Mouse (Mus musculus): ENCODE data around the gene Wrap53. TPM values are rescaled to one million over a fixed set of nuclear protein-coding genes. Genes with fewer than 3 reads are reported as not detected.

The Wrap53 gene
- total and polyA plus RNA-seq, 2 experiments from 2014 or later = 7.8 to 18.7 TPM

- no peak overlapping the region for H3K4me2 ChIP-seq (ENCODE audit: low read depth, low read length)
- no peak for ATAC-seq (ENCODE audit: insufficient read depth, low read depth)
- H3K27me3 ChIP-seq (ENCODE audit: control insufficient read depth, insufficient read depth, low read length) = peaks cover 5% of the 10 kb centered on the region; the same call in 1 of the 2 replicates
- 53% methylated on average over 4 of the region's 4 CpGs for WGBS
- H3K9me3 ChIP-seq (replicated peaks; ENCODE audit: control insufficient read depth, low read length) = no peaks in the 10 kb centered on the region
- H3K4me3 ChIP-seq (ENCODE audit: low read depth, low read length) = no peak overlapping the region
- DNase-seq (ENCODE audit: low spot score) = no peak
- H3K36me3 ChIP-seq (replicated peaks; ENCODE audit: control insufficient read depth, insufficient read depth, low read length) = no peaks in the 10 kb centered on the region
- no peak overlapping the region for H3K9ac ChIP-seq (replicated peaks; ENCODE audit: low read depth, low read length)
- H3K27ac ChIP-seq (ENCODE audit: low read depth) = no peak overlapping the region
- no peaks in the 10 kb centered on the region; the same call in 1 of the 2 replicates for H3K4me1 ChIP-seq (ENCODE audit: control insufficient read depth, insufficient read depth)
- TF ChIP-seq CTCF (IDR thresholded peaks at IDR 0.05; ENCODE audit: low read depth) = no peak
- TF ChIP-seq EP300 (IDR thresholded peaks at IDR 0.05; ENCODE audit: low read depth) = no peak
Measured at GRCm38 (mm10) chr11:69519976-69520375, 60.1 kb downstream of the Wrap53 start.

GRCm38 (mm10) chr11:69516661-69517060, 63.4 kb downstream of the Wrap53 start:
- Histone ChIP-seq H3K9ac (replicated peaks; ENCODE audit: low read depth, low read length) (no peak overlapping the region), H3K4me2 (ENCODE audit: low read depth, low read length) (no peak overlapping the region), H3K4me3 (ENCODE audit: low read depth, low read length) (no peak overlapping the region), H3K9me3 (replicated peaks; ENCODE audit: control insufficient read depth, low read length) (no peaks in the 10 kb centered on the region), H3K4me1 (ENCODE audit: control insufficient read depth, insufficient read depth) (no peaks in the 10 kb centered on the region; the same call in 1 of the 2 replicates), H3K27ac (ENCODE audit: low read depth) (no peak overlapping the region), H3K27me3 (ENCODE audit: control insufficient read depth, insufficient read depth, low read length) (peaks cover 5% of the 10 kb centered on the region; the same call in 1 of the 2 replicates), H3K36me3 (replicated peaks; ENCODE audit: control insufficient read depth, insufficient read depth, low read length) (no peaks in the 10 kb centered on the region)
- no peak for TF ChIP-seq CTCF (IDR thresholded peaks at IDR 0.05; ENCODE audit: low read depth)
- TF ChIP-seq EP300 (IDR thresholded peaks at IDR 0.05; ENCODE audit: low read depth) = no peak
- 62% methylated on average over 3 of the region's 3 CpGs for WGBS
- ATAC-seq (ENCODE audit: insufficient read depth, low read depth) (no peak), DNase-seq (ENCODE audit: low spot score) (no peak)

DNA sequence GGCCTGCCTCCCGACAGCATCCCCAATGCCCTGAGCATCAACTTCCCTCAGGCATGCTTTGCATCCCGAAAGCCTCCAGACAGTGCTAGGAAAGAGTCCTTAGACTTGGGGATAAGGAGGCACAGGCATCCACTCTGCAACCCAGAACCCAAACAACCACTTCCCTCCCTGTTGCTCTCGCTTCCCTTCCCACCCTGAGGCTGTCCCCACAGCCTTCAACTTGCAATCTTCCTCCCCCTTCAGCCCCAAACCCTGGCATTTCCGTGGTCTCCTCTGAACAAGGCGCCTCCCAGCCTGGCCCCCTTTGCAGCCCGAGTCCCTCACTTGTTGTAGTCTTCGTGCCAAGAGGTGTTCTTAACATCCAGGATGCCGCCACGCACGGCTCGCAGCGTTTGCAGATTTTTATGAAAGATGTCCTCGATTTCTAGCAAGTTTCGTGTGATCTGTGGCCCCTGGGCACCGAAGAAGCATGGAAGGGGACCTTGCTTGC, 63.9 kb downstream of the Wrap53 start:
- H3K27me3 ChIP-seq (ENCODE audit: control insufficient read depth, insufficient read depth, low read length) = peaks cover 5% of the 10 kb centered on the region; the same call in 1 of the 2 replicates
- WGBS = 59% methylated on average over 15 of the region's 15 CpGs
- no peak overlapping the region for H3K4me3 ChIP-seq (ENCODE audit: low read depth, low read length)
- DNase-seq (ENCODE audit: low spot score) (no peak), ATAC-seq (ENCODE audit: insufficient read depth, low read depth) (no peak)
- H3K4me1 ChIP-seq (ENCODE audit: control insufficient read depth, insufficient read depth) = peaks cover 2% of the 10 kb centered on the region
- no peak for TF ChIP-seq EP300 (IDR thresholded peaks at IDR 0.05; ENCODE audit: low read depth)
- no peak for TF ChIP-seq CTCF (IDR thresholded peaks at IDR 0.05; ENCODE audit: low read depth)
- H3K9me3 ChIP-seq (replicated peaks; ENCODE audit: control insufficient read depth, low read length) = no peaks in the 10 kb centered on the region
- no peak overlapping the region for H3K27ac ChIP-seq (ENCODE audit: low read depth)
- no peak overlapping the region for H3K9ac ChIP-seq (replicated peaks; ENCODE audit: low read depth, low read length)
- no peak overlapping the region for H3K4me2 ChIP-seq (ENCODE audit: low read depth, low read length)
- no peaks in the 10 kb centered on the region for H3K36me3 ChIP-seq (replicated peaks; ENCODE audit: control insufficient read depth, insufficient read depth, low read length)

DNA sequence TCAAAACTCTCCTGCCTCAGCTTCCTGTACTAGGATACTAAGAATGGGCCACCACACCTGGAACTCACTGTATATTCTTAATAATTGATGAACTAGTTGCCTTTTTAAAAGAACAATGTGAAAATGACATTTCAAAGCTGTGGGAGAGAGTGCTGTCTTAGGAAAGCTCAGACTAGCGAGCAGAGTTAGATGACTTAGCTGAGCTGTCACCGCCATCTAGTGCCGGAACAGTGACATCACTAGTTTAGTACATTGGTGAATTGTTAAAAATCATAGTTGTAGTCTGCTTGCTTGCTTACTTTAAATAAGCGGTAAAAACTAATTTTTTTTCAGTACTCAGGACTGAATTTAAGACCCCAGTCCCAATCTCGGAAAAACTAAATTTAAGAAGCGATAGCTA, 66.2 kb downstream of the Wrap53 start:
- H3K4me2 ChIP-seq (ENCODE audit: low read depth, low read length) = no peak overlapping the region
- H3K27me3 ChIP-seq (ENCODE audit: control insufficient read depth, insufficient read depth, low read length) = peaks cover 5% of the 10 kb centered on the region; the same call in 1 of the 2 replicates
- no peaks in the 10 kb centered on the region for H3K9me3 ChIP-seq (replicated peaks; ENCODE audit: control insufficient read depth, low read length)
- WGBS = 5% methylated on average over 6 of the region's 6 CpGs
- DNase-seq (ENCODE audit: low spot score) (peak; percentile 84), ATAC-seq (ENCODE audit: insufficient read depth, low read depth) (peak; percentile 69; the same call in 1 of the 2 replicates)
- TF ChIP-seq EP300 (IDR thresholded peaks at IDR 0.05; ENCODE audit: low read depth) = no peak
- TF ChIP-seq CTCF (IDR thresholded peaks at IDR 0.05; ENCODE audit: low read depth) = peak; percentile 83
- H3K4me3 ChIP-seq (ENCODE audit: low read depth, low read length) = no peak overlapping the region
- H3K4me1 ChIP-seq (ENCODE audit: control insufficient read depth, insufficient read depth) = peaks cover 8% of the 10 kb centered on the region; the same call in 1 of the 2 replicates
- H3K36me3 ChIP-seq (replicated peaks; ENCODE audit: control insufficient read depth, insufficient read depth, low read length) = no peaks in the 10 kb centered on the region
- no peak overlapping the region for H3K27ac ChIP-seq (ENCODE audit: low read depth)
- no peak overlapping the region for H3K9ac ChIP-seq (replicated peaks; ENCODE audit: low read depth, low read length)

Other genes with a start within 250 kb of the Wrap53 start
- gene Rnf227, start 239.8 kb downstream of the Wrap53 start, total RNA-seq (2014; rRNA removed; ENCODE audit: low replicate concordance) = 1.5 and 10.2 TPM in 2 replicates
- 3.4 and 4.3 TPM in 2 replicates for gene Rnf227, start 239.8 kb downstream of the Wrap53 start, polyA plus RNA-seq (2015; fragmentation: Nextera tagmentation; extraction: Ambion mirVana)
- gene Chd3, start 210.8 kb downstream of the Wrap53 start, total RNA-seq (2014; rRNA removed; ENCODE audit: low replicate concordance) = 23.6 and 23.8 TPM in 2 replicates
- 10.3 and 12.4 TPM in 2 replicates for gene Chd3, start 210.8 kb downstream of the Wrap53 start, polyA plus RNA-seq (2015; fragmentation: Nextera tagmentation; extraction: Ambion mirVana)
- 64.9 and 93.4 TPM in 2 replicates for gene Naa38, start 184.8 kb downstream of the Wrap53 start, total RNA-seq (2014; rRNA removed; ENCODE audit: low replicate concordance)
- 171 and 175 TPM in 2 replicates for gene Naa38, start 184.8 kb downstream of the Wrap53 start, polyA plus RNA-seq (2015; fragmentation: Nextera tagmentation; extraction: Ambion mirVana)
- 14.2 and 17.6 TPM in 2 replicates for gene Cyb5d1, start 184.6 kb downstream of the Wrap53 start, total RNA-seq (2014; rRNA removed; ENCODE audit: low replicate concordance)
- gene Cyb5d1, start 184.6 kb downstream of the Wrap53 start, polyA plus RNA-seq (2015; fragmentation: Nextera tagmentation; extraction: Ambion mirVana) = 16.7 and 18.6 TPM in 2 replicates
- gene Tmem88, start 182.0 kb downstream of the Wrap53 start, total RNA-seq (2014; rRNA removed; ENCODE audit: low replicate concordance) = 32.4 and 33.0 TPM in 2 replicates
- 59.7 and 62.5 TPM in 2 replicates for gene Tmem88, start 182.0 kb downstream of the Wrap53 start, polyA plus RNA-seq (2015; fragmentation: Nextera tagmentation; extraction: Ambion mirVana)
- gene Kdm6b, start 166.6 kb downstream of the Wrap53 start, total RNA-seq (2014; rRNA removed; ENCODE audit: low replicate concordance) = 7.8 and 10.0 TPM in 2 replicates
- gene Kdm6b, start 166.6 kb downstream of the Wrap53 start, polyA plus RNA-seq (2015; fragmentation: Nextera tagmentation; extraction: Ambion mirVana) = 23.0 and 23.6 TPM in 2 replicates
- gene Dnah2, start 31.1 kb downstream of the Wrap53 start, total RNA-seq (2014; rRNA removed; ENCODE audit: low replicate concordance) = not detected in 2 replicates
- 0.03 and 0.30 TPM in 2 replicates for gene Dnah2, start 31.1 kb downstream of the Wrap53 start, polyA plus RNA-seq (2015; fragmentation: Nextera tagmentation; extraction: Ambion mirVana)
- 70.1 and 79.5 TPM in 2 replicates for gene Efnb3, start 20.1 kb downstream of the Wrap53 start, total RNA-seq (2014; rRNA removed; ENCODE audit: low replicate concordance)
- 69.4 and 75.6 TPM in 2 replicates for gene Efnb3, start 20.1 kb downstream of the Wrap53 start, polyA plus RNA-seq (2015; fragmentation: Nextera tagmentation; extraction: Ambion mirVana)
- gene Trp53, start 104 bp upstream of the Wrap53 start, total RNA-seq (2014; rRNA removed; ENCODE audit: low replicate concordance) = 33.6 and 35.9 TPM in 2 replicates
- gene Trp53, start 104 bp upstream of the Wrap53 start, polyA plus RNA-seq (2015; fragmentation: Nextera tagmentation; extraction: Ambion mirVana) = 31.5 and 32.6 TPM in 2 replicates
- gene Atp1b2, start 25.7 kb upstream of the Wrap53 start, total RNA-seq (2014; rRNA removed; ENCODE audit: low replicate concordance) = 23.7 and 24.7 TPM in 2 replicates
- 15.1 and 16.8 TPM in 2 replicates for gene Atp1b2, start 25.7 kb upstream of the Wrap53 start, polyA plus RNA-seq (2015; fragmentation: Nextera tagmentation; extraction: Ambion mirVana)
- not detected in 2 replicates for gene Shbg, start 37.6 kb upstream of the Wrap53 start, total RNA-seq (2014; rRNA removed; ENCODE audit: low replicate concordance)
- gene Shbg, start 37.6 kb upstream of the Wrap53 start, polyA plus RNA-seq (2015; fragmentation: Nextera tagmentation; extraction: Ambion mirVana) = 0.08 TPM in 1 of 2 replicates, not detected in the other
- gene Sat2, start 41.8 kb upstream of the Wrap53 start, total RNA-seq (2014; rRNA removed; ENCODE audit: low replicate concordance) = 7.3 TPM in 1 of 2 replicates, not detected in the other
- 17.8 and 18.8 TPM in 2 replicates for gene Sat2, start 41.8 kb upstream of the Wrap53 start, polyA plus RNA-seq (2015; fragmentation: Nextera tagmentation; extraction: Ambion mirVana)
- 64.7 and 102 TPM in 2 replicates for gene Fxr2, start 52.7 kb upstream of the Wrap53 start, total RNA-seq (2014; rRNA removed; ENCODE audit: low replicate concordance)
- 15.8 and 17.7 TPM in 2 replicates for gene Fxr2, start 52.7 kb upstream of the Wrap53 start, polyA plus RNA-seq (2015; fragmentation: Nextera tagmentation; extraction: Ambion mirVana)
- gene Sox15, start 75.1 kb upstream of the Wrap53 start, total RNA-seq (2014; rRNA removed; ENCODE audit: low replicate concordance) = not detected in 2 replicates
- not detected in 2 replicates for gene Sox15, start 75.1 kb upstream of the Wrap53 start, polyA plus RNA-seq (2015; fragmentation: Nextera tagmentation; extraction: Ambion mirVana)
- 123 and 137 TPM in 2 replicates for gene Mpdu1, start 82.4 kb upstream of the Wrap53 start, total RNA-seq (2014; rRNA removed; ENCODE audit: low replicate concordance)
- gene Mpdu1, start 82.4 kb upstream of the Wrap53 start, polyA plus RNA-seq (2015; fragmentation: Nextera tagmentation; extraction: Ambion mirVana) = 30.0 and 33.0 TPM in 2 replicates
- gene Cd68, start 85.9 kb upstream of the Wrap53 start, total RNA-seq (2014; rRNA removed; ENCODE audit: low replicate concordance) = 2.6 and 6.9 TPM in 2 replicates
- gene Cd68, start 85.9 kb upstream of the Wrap53 start, polyA plus RNA-seq (2015; fragmentation: Nextera tagmentation; extraction: Ambion mirVana) = 6.1 and 8.5 TPM in 2 replicates
- 573 and 656 TPM in 2 replicates for gene Eif4a1, start 92.2 kb upstream of the Wrap53 start, total RNA-seq (2014; rRNA removed; ENCODE audit: low replicate concordance)
- 261 and 289 TPM in 2 replicates for gene Eif4a1, start 92.2 kb upstream of the Wrap53 start, polyA plus RNA-seq (2015; fragmentation: Nextera tagmentation; extraction: Ambion mirVana)
- 39.7 and 92.3 TPM in 2 replicates for gene Senp3, start 101.8 kb upstream of the Wrap53 start, total RNA-seq (2014; rRNA removed; ENCODE audit: low replicate concordance)
- gene Senp3, start 101.8 kb upstream of the Wrap53 start, polyA plus RNA-seq (2015; fragmentation: Nextera tagmentation; extraction: Ambion mirVana) = 27.4 and 32.6 TPM in 2 replicates
- gene Tnfsf13, start 105.5 kb upstream of the Wrap53 start, total RNA-seq (2014; rRNA removed; ENCODE audit: low replicate concordance) = 0.81 TPM in 1 of 2 replicates, not detected in the other
- gene Tnfsf13, start 105.5 kb upstream of the Wrap53 start, polyA plus RNA-seq (2015; fragmentation: Nextera tagmentation; extraction: Ambion mirVana) = 0.57 and 0.89 TPM in 2 replicates
- 8.5 and 9.3 TPM in 2 replicates for gene Tnfsf12, start 115.6 kb upstream of the Wrap53 start, total RNA-seq (2014; rRNA removed; ENCODE audit: low replicate concordance)
- gene Tnfsf12, start 115.6 kb upstream of the Wrap53 start, polyA plus RNA-seq (2015; fragmentation: Nextera tagmentation; extraction: Ambion mirVana) = 5.3 and 5.5 TPM in 2 replicates
- gene Tnfsfm13, start 115.8 kb upstream of the Wrap53 start, total RNA-seq (2014; rRNA removed; ENCODE audit: low replicate concordance) = 0.65 and 1.8 TPM in 2 replicates
- 2.8 and 3.0 TPM in 2 replicates for gene Tnfsfm13, start 115.8 kb upstream of the Wrap53 start, polyA plus RNA-seq (2015; fragmentation: Nextera tagmentation; extraction: Ambion mirVana)
- 13.4 and 15.6 TPM in 2 replicates for gene Polr2a, start 178.4 kb upstream of the Wrap53 start, total RNA-seq (2014; rRNA removed; ENCODE audit: low replicate concordance)
- gene Polr2a, start 178.4 kb upstream of the Wrap53 start, polyA plus RNA-seq (2015; fragmentation: Nextera tagmentation; extraction: Ambion mirVana) = 6.2 and 6.6 TPM in 2 replicates
- not detected in 2 replicates for gene Slc35g3, start 181.7 kb upstream of the Wrap53 start, total RNA-seq (2014; rRNA removed; ENCODE audit: low replicate concordance)
- gene Slc35g3, start 181.7 kb upstream of the Wrap53 start, polyA plus RNA-seq (2015; fragmentation: Nextera tagmentation; extraction: Ambion mirVana) = 0.18 TPM in 1 of 2 replicates, not detected in the other
- gene Zbtb4, start 185.7 kb upstream of the Wrap53 start, total RNA-seq (2014; rRNA removed; ENCODE audit: low replicate concordance) = 21.2 and 28.7 TPM in 2 replicates
- 2.6 and 2.9 TPM in 2 replicates for gene Zbtb4, start 185.7 kb upstream of the Wrap53 start, polyA plus RNA-seq (2015; fragmentation: Nextera tagmentation; extraction: Ambion mirVana)
- gene Chrnb1, start 215.7 kb upstream of the Wrap53 start, total RNA-seq (2014; rRNA removed; ENCODE audit: low replicate concordance) = 2.5 and 11.2 TPM in 2 replicates
- 2.7 and 3.1 TPM in 2 replicates for gene Chrnb1, start 215.7 kb upstream of the Wrap53 start, polyA plus RNA-seq (2015; fragmentation: Nextera tagmentation; extraction: Ambion mirVana)
- 5.3 and 5.7 TPM in 2 replicates for gene Fgf11, start 221.6 kb upstream of the Wrap53 start, total RNA-seq (2014; rRNA removed; ENCODE audit: low replicate concordance)
- 0.75 and 1.0 TPM in 2 replicates for gene Fgf11, start 221.6 kb upstream of the Wrap53 start, polyA plus RNA-seq (2015; fragmentation: Nextera tagmentation; extraction: Ambion mirVana)
- 0.43 and 2.7 TPM in 2 replicates for gene Tmem102, start 225.4 kb upstream of the Wrap53 start, total RNA-seq (2014; rRNA removed; ENCODE audit: low replicate concordance)
- 2.6 TPM in 2 replicates for gene Tmem102, start 225.4 kb upstream of the Wrap53 start, polyA plus RNA-seq (2015; fragmentation: Nextera tagmentation; extraction: Ambion mirVana)
- gene Gm39566, start 235.0 kb upstream of the Wrap53 start, total RNA-seq (2014; rRNA removed; ENCODE audit: low replicate concordance) = not detected in 2 replicates
- gene Gm39566, start 235.0 kb upstream of the Wrap53 start, polyA plus RNA-seq (2015; fragmentation: Nextera tagmentation; extraction: Ambion mirVana) = not detected in 2 replicates
- gene Spem2, start 238.2 kb upstream of the Wrap53 start, total RNA-seq (2014; rRNA removed; ENCODE audit: low replicate concordance) = not detected in 2 replicates
- not detected in 2 replicates for gene Spem2, start 238.2 kb upstream of the Wrap53 start, polyA plus RNA-seq (2015; fragmentation: Nextera tagmentation; extraction: Ambion mirVana)
- gene Spem1, start 241.9 kb upstream of the Wrap53 start, total RNA-seq (2014; rRNA removed; ENCODE audit: low replicate concordance) = not detected in 2 replicates
- gene Spem1, start 241.9 kb upstream of the Wrap53 start, polyA plus RNA-seq (2015; fragmentation: Nextera tagmentation; extraction: Ambion mirVana) = not detected in 2 replicates

Measured in heart, postnatal 0 days (tissue).